Mouse (Mus musculus) gastrocnemius, postnatal 36 days (tissue): ENCODE data around the gene Ltbp1. TPM values are rescaled to one million over a fixed set of nuclear protein-coding genes. Genes with fewer than 3 reads are reported as not detected.

Source experiments
- DNase-seq, 2 experiments: peaks; one replicate each; pipeline ENCODE4 v3.0.0; 2022
- intact Hi-C: fragments of 180-260 bp; cut with DNase I; formaldehyde crosslinking; loops from one replicate; pipeline ENCODE4 v1.15.1; 2025
- total RNA-seq, 2 experiments: library from RNA; stranded (reverse); gene quantifications; 2 replicates each; pipeline ENCODE4 v1.2.3; 2021

Ltbp1 gene
- total RNA-seq, 2 experiments from 2014 or later = 8.0 to 8.3 TPM

- DNase-seq = no peak
- intact Hi-C loops = no loop called here
Observed at GRCm38 (mm10) chr17:75208164-75208698, 202.9 kb downstream of the Ltbp1 start.

GRCm38 (mm10) chr17:75210526-75210925 is 205.2 kb downstream of the Ltbp1 start:
- DNase-seq = no peak
- intact Hi-C loops = no loop called here

- intact Hi-C loops = no loop called here
- DNase-seq = no peak
Observed at GRCm38 (mm10) chr17:75216362-75216761, 211.0 kb downstream of the Ltbp1 start.

GRCm38 (mm10) chr17:75218700-75219099 is 213.3 kb downstream of the Ltbp1 start:
- intact Hi-C loops = no loop called here
- DNase-seq = no peak

- intact Hi-C loops = no loop called here
Observed at GRCm38 (mm10) chr17:75228321-75228720, 223.0 kb downstream of the Ltbp1 start.

GRCm38 (mm10) chr17:75233206-75233605 is 227.8 kb downstream of the Ltbp1 start:
- DNase-seq = no peak
- intact Hi-C loops = no loop called here

More at GRCm38 (mm10) chr17:75228321-75228720, 223.0 kb downstream of the Ltbp1 start:
- DNase-seq = no peak

GRCm38 (mm10) chr17:75233923-75234322 is 228.6 kb downstream of the Ltbp1 start:
- intact Hi-C loops = no loop called here
- DNase-seq = no peak

- intact Hi-C loops = no loop called here
- DNase-seq = no peak
Observed at GRCm38 (mm10) chr17:75235781-75236180, 230.4 kb downstream of the Ltbp1 start.

- DNase-seq = no peak
- intact Hi-C loops = no loop called here
Observed at GRCm38 (mm10) chr17:75236543-75236942, 231.2 kb downstream of the Ltbp1 start.

GRCm38 (mm10) chr17:75237456-75237855 is 232.1 kb downstream of the Ltbp1 start:
- intact Hi-C loops = no loop called here
- DNase-seq = no peak

- intact Hi-C loops = no loop called here
- no peak for DNase-seq
Observed at GRCm38 (mm10) chr17:75238655-75239054, 233.3 kb downstream of the Ltbp1 start.

GRCm38 (mm10) chr17:75239545-75239944 is 234.2 kb downstream of the Ltbp1 start:
- DNase-seq = no peak
- intact Hi-C loops = no loop called here

- no peak for DNase-seq
- intact Hi-C loops = no loop called here
Observed at GRCm38 (mm10) chr17:75242086-75242485, 236.7 kb downstream of the Ltbp1 start.

- intact Hi-C loops = no loop called here
- DNase-seq = no peak
Observed at GRCm38 (mm10) chr17:75243221-75243620, 237.9 kb downstream of the Ltbp1 start.

- DNase-seq = no peak
- intact Hi-C loops = no loop called here
Observed at GRCm38 (mm10) chr17:75244148-75244547, 238.8 kb downstream of the Ltbp1 start.

- no peak for DNase-seq
- intact Hi-C loops = no loop called here
Observed at GRCm38 (mm10) chr17:75245085-75245484, 239.7 kb downstream of the Ltbp1 start.

- intact Hi-C loops = no loop called here
- DNase-seq = no peak
Observed at GRCm38 (mm10) chr17:75248632-75249031, 243.3 kb downstream of the Ltbp1 start.

- no peak for DNase-seq
- intact Hi-C loops = no loop called here
Observed at GRCm38 (mm10) chr17:75250571-75250970, 245.2 kb downstream of the Ltbp1 start.

- intact Hi-C loops = no loop called here
- DNase-seq = no peak
Observed at GRCm38 (mm10) chr17:75251094-75251493, 245.7 kb downstream of the Ltbp1 start.

GRCm38 (mm10) chr17:75252540-75252939 is 247.2 kb downstream of the Ltbp1 start:
- DNase-seq = no peak
- intact Hi-C loops = no loop called here

- intact Hi-C loops = no loop called here
- DNase-seq = no peak
Observed at GRCm38 (mm10) chr17:75254909-75255308, 249.5 kb downstream of the Ltbp1 start.

- DNase-seq = no peak
- intact Hi-C loops = no loop called here
Observed at GRCm38 (mm10) chr17:75255967-75256366, 250.6 kb downstream of the Ltbp1 start.

GRCm38 (mm10) chr17:75258427-75258826 is 253.1 kb downstream of the Ltbp1 start:
- intact Hi-C loops = no loop called here
- no peak for DNase-seq
